Comparison of ENCODE assay signal across 12 mouse cellular contexts in genomic region chr13:58472455-58472854, GRCm38 (mm10).
DNase-seq lines count a peak whose midpoint lies in the region; ATAC-seq and TF ChIP-seq lines count a peak whose summit lies in the region.
"Had no signal": no experiment of that assay in that cellular context is flagged by ENCODE, and none has a peak within 500 bp of the region (broad histone marks: within the 10 kb centered on the region; RNA-seq: fewer than 3 reads in every experiment).

No protein-coding gene starts in this region.

- no peaks in the 10 kb centered on the region for H3K79me2 ChIP-seq in MEL (ENCODE audit: control insufficient read depth, insufficient read depth, low read length, poor library complexity)

- H3K9me3 ChIP-seq in forebrain, embryonic 13.5 days (replicated peaks), result no peaks in the 10 kb centered on the region
- H3K9me3 ChIP-seq in forebrain, embryonic 16.5 days (ENCODE audit: control insufficient read depth, low read length), result peaks cover 4% of the 10 kb centered on the region; the same call in 1 of the 2 replicates
- 0 out of 2 replicates have a peak, but pooled peaks cover 3% of the 10 kb centered on the region for H3K9me3 ChIP-seq in hindbrain, embryonic 14.5 days (ENCODE audit: control insufficient read depth, low read length)
- no peaks in the 10 kb centered on the region for H3K9me3 ChIP-seq in hindbrain, embryonic 12.5 days (replicated peaks)
- H3K9me3 ChIP-seq in MEL (replicated peaks; ENCODE audit: insufficient read depth, low read length), result no peaks in the 10 kb centered on the region
- H3K9me3 ChIP-seq: embryonic facial prominence, embryonic 13.5 days; forebrain, embryonic 15.5 days had no signal

- no peaks in the 10 kb centered on the region for H3K36me3 ChIP-seq in forebrain, embryonic 13.5 days (ENCODE audit: poor library complexity, severe bottlenecking)
- no peaks in the 10 kb centered on the region for H3K36me3 ChIP-seq in forebrain, embryonic 16.5 days (ENCODE audit: control insufficient read depth, insufficient read depth)
- H3K36me3 ChIP-seq in hindbrain, embryonic 14.5 days (replicated peaks; ENCODE audit: control insufficient read depth, insufficient read depth), result no peaks in the 10 kb centered on the region
- H3K36me3 ChIP-seq in hindbrain, embryonic 12.5 days, result no peaks in the 10 kb centered on the region
- H3K36me3 ChIP-seq in MEL (ENCODE audit: control insufficient read depth in 1 of 2, insufficient read depth in 2 of 2, low read length in 2 of 2), result peaks cover 0 to 14% of the 10 kb centered on the region in 2 experiments; a peak in 2 of 4 replicates
- H3K36me3 ChIP-seq: embryonic facial prominence, embryonic 13.5 days; forebrain, embryonic 15.5 days had no signal

- peak overlapping the region; percentile 27; the same call in 1 of the 2 replicates for H3K4me2 ChIP-seq in forebrain, embryonic 13.5 days
- no peak overlapping the region for H3K4me2 ChIP-seq in forebrain, embryonic 16.5 days (ENCODE audit: low read length)
- H3K4me2 ChIP-seq in hindbrain, embryonic 14.5 days (replicated peaks), result peak overlapping the region; percentile 55
- H3K4me2 ChIP-seq in hindbrain, embryonic 12.5 days (replicated peaks), result no peak overlapping the region

- no peak for ATAC-seq in forebrain, embryonic 13.5 days
- ATAC-seq in forebrain, embryonic 16.5 days, result no peak
- ATAC-seq in hindbrain, embryonic 14.5 days (ENCODE audit: low FRiP score), result no peak
- no peak for ATAC-seq in hindbrain, embryonic 12.5 days (ENCODE audit: low FRiP score)
- ATAC-seq: forebrain, embryonic 15.5 days; Patski had no signal

- no peak overlapping the region for H3K9ac ChIP-seq in forebrain, embryonic 13.5 days
- H3K9ac ChIP-seq in forebrain, embryonic 16.5 days (replicated peaks; ENCODE audit: low read depth, low read length), result no peak overlapping the region
- no peak overlapping the region for H3K9ac ChIP-seq in hindbrain, embryonic 14.5 days
- H3K9ac ChIP-seq in hindbrain, embryonic 12.5 days, result no peak overlapping the region
- no peak overlapping the region for H3K9ac ChIP-seq in MEL (ENCODE audit: control insufficient read depth, low read depth, low read length, poor library complexity, severe bottlenecking)
- H3K9ac ChIP-seq: embryonic facial prominence, embryonic 13.5 days; lung, embryonic 14.5 days had no signal

- DNase-seq in hindbrain, embryonic 14.5 days (ENCODE audit: low spot score), result no peak
- DNase-seq in 3134 (ENCODE audit: extremely low read depth, insufficient read length, low spot score) (peak; percentile 22), MEL (ENCODE audit: low read depth, low spot score) (peak; percentile 9), liver (no peak)
- no peak for DNase-seq in kidney, adult 8-10 months

- no peak for TF ChIP-seq CTCF in MEL (IDR thresholded peaks at IDR 0.05 in 2 of 3, conservative IDR thresholded peaks at IDR 0.05 in 1 of 3; ENCODE audit: control insufficient read depth in 1 of 3, insufficient read depth in 1 of 3, low read depth in 2 of 3, low read length in 3 of 3, poor library complexity in 1 of 3, severe bottlenecking in 1 of 3)

- WGBS in forebrain, embryonic 13.5 days, result 74% methylated on average over 14 of the region's 14 CpGs
- 70% methylated on average over 14 of the region's 14 CpGs for WGBS in forebrain, embryonic 16.5 days
- WGBS in hindbrain, embryonic 14.5 days, result 74% methylated on average over 14 of the region's 14 CpGs
- WGBS in hindbrain, embryonic 12.5 days, result 79% methylated on average over 14 of the region's 14 CpGs

- H3K27ac ChIP-seq in forebrain, embryonic 13.5 days, result no peak overlapping the region
- no peak overlapping the region for H3K27ac ChIP-seq in forebrain, embryonic 16.5 days (ENCODE audit: low read length)
- H3K27ac ChIP-seq in hindbrain, embryonic 14.5 days, result no peak overlapping the region
- no peak overlapping the region for H3K27ac ChIP-seq in hindbrain, embryonic 12.5 days
- H3K27ac ChIP-seq in MEL (ENCODE audit: control insufficient read depth, low read depth, low read length), result no peak overlapping the region
- H3K27ac ChIP-seq: embryonic facial prominence, embryonic 13.5 days; forebrain, embryonic 15.5 days had no signal

- TF ChIP-seq POLR2A in MEL (IDR thresholded peaks at IDR 0.05; ENCODE audit: control insufficient read depth in 1 of 2, insufficient read depth in 1 of 2, low read depth in 1 of 2, low read length in 2 of 2, poor library complexity in 1 of 2), result no peak

- TF ChIP-seq RAD21 in MEL (IDR thresholded peaks at IDR 0.05; ENCODE audit: low read depth, low read length), result no peak

- TF ChIP-seq EP300 in MEL (IDR thresholded peaks at IDR 0.05; ENCODE audit: low read depth in 1 of 2, low read length in 2 of 2), result no peak

- H3K4me1 ChIP-seq in forebrain, embryonic 13.5 days, result peaks cover 12% of the 10 kb centered on the region
- peaks cover 11% of the 10 kb centered on the region; the same call in 1 of the 2 replicates for H3K4me1 ChIP-seq in forebrain, embryonic 16.5 days (replicated peaks; ENCODE audit: control insufficient read depth, insufficient read depth, low read length)
- H3K4me1 ChIP-seq in hindbrain, embryonic 14.5 days (replicated peaks; ENCODE audit: control insufficient read depth, insufficient read depth, low read length), result peaks cover 11% of the 10 kb centered on the region; the same call in 1 of the 2 replicates
- H3K4me1 ChIP-seq in hindbrain, embryonic 12.5 days, result peaks cover 15% of the 10 kb centered on the region
- peaks cover 9 to 18% of the 10 kb centered on the region in 2 experiments; a peak in 3 of 4 replicates for H3K4me1 ChIP-seq in MEL (ENCODE audit: control insufficient read depth in 1 of 2, insufficient read depth in 2 of 2, low read length in 2 of 2)

- peaks cover 28% of the 10 kb centered on the region for H3K27me3 ChIP-seq in forebrain, embryonic 13.5 days
- H3K27me3 ChIP-seq in forebrain, embryonic 16.5 days (replicated peaks; ENCODE audit: control insufficient read depth, insufficient read depth, low read length), result peaks cover 3% of the 10 kb centered on the region
- H3K27me3 ChIP-seq in hindbrain, embryonic 14.5 days (ENCODE audit: control insufficient read depth, insufficient read depth, low read length), result peaks cover 12% of the 10 kb centered on the region; the same call in 1 of the 2 replicates
- peaks cover 12% of the 10 kb centered on the region; the same call in 1 of the 2 replicates for H3K27me3 ChIP-seq in hindbrain, embryonic 12.5 days
- no peaks in the 10 kb centered on the region; a peak in 1 of 4 replicates for H3K27me3 ChIP-seq in MEL (ENCODE audit: control insufficient read depth in 1 of 2, insufficient read depth in 2 of 2, low read length in 2 of 2)
- H3K27me3 ChIP-seq: Patski had no signal

- H3K4me3 ChIP-seq in forebrain, embryonic 13.5 days, result no peak overlapping the region
- H3K4me3 ChIP-seq in forebrain, embryonic 16.5 days (replicated peaks; ENCODE audit: low read length), result no peak overlapping the region
- no peak overlapping the region for H3K4me3 ChIP-seq in hindbrain, embryonic 14.5 days (replicated peaks; ENCODE audit: low read length)
- H3K4me3 ChIP-seq in hindbrain, embryonic 12.5 days, result no peak overlapping the region
- no peak overlapping the region for H3K4me3 ChIP-seq in MEL (ENCODE audit: control insufficient read depth in 1 of 2, insufficient read depth in 1 of 2, low read depth in 2 of 2, low read length in 2 of 2)

TF ChIP-seq in MEL, 35 proteins besides CTCF, POLR2A, EP300 and RAD21:
- TF ChIP-seq NELFE (IDR thresholded peaks at IDR 0.05; ENCODE audit: low read depth, low read length) (no peak), POLR2AphosphoS5 (IDR thresholded peaks at IDR 0.05; ENCODE audit: borderline replicate concordance, low read depth, low read length) (no peak), NRF1 (IDR thresholded peaks at IDR 0.05; ENCODE audit: insufficient read depth, low read depth, low read length, poor library complexity, severe bottlenecking) (no peak), MXI1 (IDR thresholded peaks at IDR 0.05; ENCODE audit: low read depth, low read length) (no peak)

Comparison
In these comparisons a context has a peak if more than half of its experiments do, and no peak if none do; other contexts are left out.
1. H3K4me2 ChIP-seq: peak in forebrain, embryonic 13.5 days (single experiment) and hindbrain, embryonic 14.5 days (single experiment); none in forebrain, embryonic 16.5 days (single experiment) and hindbrain, embryonic 12.5 days (single experiment).
2. DNase-seq: peak in 3134 (single experiment) and MEL (single experiment); none in hindbrain, embryonic 14.5 days (single experiment), liver (single experiment) and kidney, adult 8-10 months (0 of 2).